Mouse (Mus musculus): ENCODE results near the gene Pyy. TPM values are rescaled to one million over a fixed set of nuclear protein-coding genes. Genes with fewer than 3 reads are reported as not detected.

Gene Pyy
- not detected in 2 replicates for total RNA-seq (2023)

GRCm38 (mm10) chr11:102107732-102108131 is at the start of gene Pyy:
Gene Pyy (minus strand): TSS chr11:102107832.

GRCm38 (mm10) chr11:102156039-102156785 is 48.6 kb upstream of the Pyy start, which contains the start of gene Tmem101:
Gene Tmem101 (minus strand): TSS chr11:102156404.

GRCm38 (mm10) chr11:102145471-102146001 is 37.9 kb upstream of the Pyy start, which contains the start of gene Nags:
Gene Nags (plus strand): TSS chr11:102145513.

GRCm38 (mm10) chr11:102101219-102101618 is 6.4 kb downstream of the Pyy start, which contains the start of gene Ppy:
Gene Ppy (minus strand): TSS chr11:102101319.

GRCm38 (mm10) chr11:102087931-102088898 is 19.4 kb downstream of the Pyy start, which contains the start of gene Mpp2:
Gene Mpp2 (minus strand): TSS chr11:102088515.

Other genes starting within 250 kb of the Pyy start
- not detected in 2 replicates for gene Meox1, start 213.5 kb downstream of the Pyy start, total RNA-seq (2023)
- gene Sost, start 140.8 kb downstream of the Pyy start, total RNA-seq (2023), result not detected in 2 replicates
- not detected in 2 replicates for gene Cfap97d1, start 123.6 kb downstream of the Pyy start, total RNA-seq (2023)
- 17.3 and 33.2 TPM in 2 replicates for gene Dusp3, start 120.8 kb downstream of the Pyy start, total RNA-seq (2023)
- not detected in 2 replicates for gene Mpp3, start 79.4 kb downstream of the Pyy start, total RNA-seq (2023)
- gene Cd300lg, start 66.3 kb downstream of the Pyy start, total RNA-seq (2023), result 10.3 and 15.6 TPM in 2 replicates
- gene Mpp2, start 19.3 kb downstream of the Pyy start, total RNA-seq (2023), result 0.18 and 0.69 TPM in 2 replicates
- not detected in 2 replicates for gene Ppy, start 6.5 kb downstream of the Pyy start, total RNA-seq (2023)
- not detected in 2 replicates for gene Nags, start 37.7 kb upstream of the Pyy start, total RNA-seq (2023)
- gene Tmem101, start 48.6 kb upstream of the Pyy start, total RNA-seq (2023), result 9.1 and 9.3 TPM in 2 replicates
- gene Lsm12, start 77.5 kb upstream of the Pyy start, total RNA-seq (2023), result 35.9 and 37.7 TPM in 2 replicates
- gene G6pc3, start 81.8 kb upstream of the Pyy start, total RNA-seq (2023), result 14.6 and 15.4 TPM in 2 replicates
- gene Hdac5, start 122.3 kb upstream of the Pyy start, total RNA-seq (2023), result 128 and 209 TPM in 2 replicates
- 5.5 and 8.6 TPM in 2 replicates for gene BC030867, start 141.1 kb upstream of the Pyy start, total RNA-seq (2023)
- not detected in 2 replicates for gene Asb16, start 160.9 kb upstream of the Pyy start, total RNA-seq (2023)
- gene Tmub2, start 177.1 kb upstream of the Pyy start, total RNA-seq (2023), result 50.8 and 64.1 TPM in 2 replicates
- gene Atxn7l3, start 188.8 kb upstream of the Pyy start, total RNA-seq (2023), result 63.5 and 84.5 TPM in 2 replicates
- gene Ubtf, start 211.9 kb upstream of the Pyy start, total RNA-seq (2023), result 55.7 and 64.3 TPM in 2 replicates